Mouse (Mus musculus) stomach, embryonic 16.5 days (tissue): ENCODE measurements around the gene Cfl1. TPM values are rescaled to one million over a fixed set of nuclear protein-coding genes. Genes with fewer than 3 reads are reported as not detected.
"Not testable (repeated sequence)": the region's sequence is repeated elsewhere in the genome, so short reads cannot be mapped to it uniquely, and the experiment has no call there.

ENCODE experiments used
- ATAC-seq: fragments of 200-750 bp; cut with Nextera tagmentation; 2 replicates; pipeline ENCODE4 v1.8.0; 2017; ENCODE audit warnings: moderate number of reproducible peaks, moderate TSS enrichment; ENCODE audit not compliant: insufficient read depth, low FRiP score
- H3K27ac ChIP-seq: fragments of 300-500 bp; sonication (generic); 2 replicates; pipeline ENCODE4 v1.5.1; 2014; ENCODE audit warnings: low read length
- H3K27me3 ChIP-seq: fragments of 300-500 bp; sonication (generic); 2 replicates; pipeline ENCODE4 v1.6.1; 2014; ENCODE audit warnings: low read length, control low read depth, mixed read lengths; ENCODE audit not compliant: control insufficient read depth, insufficient read depth
- H3K36me3 ChIP-seq: fragments of 300-500 bp; sonication (generic); 2 replicates; pipeline ENCODE4 v1.6.1; 2014; ENCODE audit warnings: low read length; ENCODE audit not compliant: control insufficient read depth, insufficient read depth
- H3K4me1 ChIP-seq: fragments of 300-500 bp; sonication (generic); 2 replicates; pipeline ENCODE4 v1.6.1; 2014; ENCODE audit warnings: low read length, control low read depth, mixed read lengths; ENCODE audit not compliant: control insufficient read depth, insufficient read depth
- H3K4me2 ChIP-seq: fragments of 300-500 bp; sonication (generic); 2 replicates; pipeline ENCODE4 v1.6.1; 2014; ENCODE audit warnings: low read depth, low read length, mixed read lengths
- H3K4me3 ChIP-seq: fragments of 300-500 bp; sonication (generic); replicated peaks from 2 replicates; pipeline ENCODE4 v1.5.1; 2014; ENCODE audit warnings: mild to moderate bottlenecking, low read length
- H3K9ac ChIP-seq: fragments of 300-500 bp; sonication (generic); 2 replicates; pipeline ENCODE4 v1.6.1; 2014; ENCODE audit warnings: low read length
- H3K9me3 ChIP-seq: fragments of 300-500 bp; sonication (generic); replicated peaks from 2 replicates; pipeline ENCODE4 v1.6.1; 2016; ENCODE audit warnings: low read length, control low read depth; ENCODE audit not compliant: control insufficient read depth
- WGBS: fragments of 180-500 bp; shearing (Covaris S2); extraction: QIAGEN DNeasy Blood & Tissue Kit; methylation state at CpG from one replicate; pipeline ENCODE4 v1.1.7; 2014; 5-methylcytosine and 5-hydroxymethylcytosine counted together
- polyA plus RNA-seq: library from polyadenylated mRNA; unstranded; fragments of >200 nt; fragmentation: Nextera tagmentation; extraction: Ambion mirVana; gene quantifications from 2 replicates; pipeline ENCODE4 v1.2.1, GENCODE M21; 2015

The Cfl1 gene
- polyA plus RNA-seq, 1 experiment from 2014 or later: 2,288 TPM

DNA sequence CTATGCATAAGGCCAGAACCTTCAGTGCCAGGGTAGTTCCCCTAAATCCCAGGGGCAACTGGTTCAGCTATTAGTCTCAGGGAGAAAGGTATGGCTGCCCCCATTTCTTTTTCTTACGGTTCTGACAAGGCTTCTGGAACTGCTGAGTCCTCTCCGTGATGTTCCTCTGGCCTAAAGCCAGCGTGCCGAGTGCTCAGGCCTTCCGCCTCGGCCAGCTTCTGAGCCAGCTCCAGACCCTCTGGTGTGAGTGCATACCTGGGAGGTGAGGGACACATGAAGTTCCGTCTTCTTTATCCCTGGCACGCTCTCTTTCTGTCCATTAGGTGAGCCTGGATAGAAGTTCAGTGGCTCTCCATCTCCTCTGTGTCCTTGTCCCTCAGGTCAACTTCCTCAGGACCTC, 4.9 kb upstream of the Cfl1 start:
- peaks cover 18% of the 10 kb centered on the region for H3K4me1 ChIP-seq

GRCm38 (mm10) chr19:5485821-5486220, 4.4 kb upstream of the Cfl1 start:
- WGBS: 90% methylated on average over 7 of the region's 7 CpGs
- Histone ChIP-seq H3K9me3 (no peaks in the 10 kb centered on the region), H3K27ac (no peak overlapping the region), H3K9ac (no peak overlapping the region), H3K4me3 (no peak overlapping the region), H3K27me3 (no peaks in the 10 kb centered on the region), H3K4me1 (peaks cover 18% of the 10 kb centered on the region), H3K4me2 (no peak overlapping the region), H3K36me3 (0 out of 2 replicates have a peak, but pooled peaks cover 15% of the 10 kb centered on the region)
- ATAC-seq: no peak

More for the DNA sequence above, 4.9 kb upstream of the Cfl1 start:
- no peak overlapping the region for H3K4me2 ChIP-seq
- H3K4me3 ChIP-seq: no peak overlapping the region
- H3K9me3 ChIP-seq: no peaks in the 10 kb centered on the region
- H3K27me3 ChIP-seq: no peaks in the 10 kb centered on the region
- H3K27ac ChIP-seq: no peak overlapping the region
- no peak for ATAC-seq
- 0 out of 2 replicates have a peak, but pooled peaks cover 15% of the 10 kb centered on the region for H3K36me3 ChIP-seq
- WGBS: 89% methylated on average over 8 of the region's 8 CpGs
- H3K9ac ChIP-seq: no peak overlapping the region

DNA sequence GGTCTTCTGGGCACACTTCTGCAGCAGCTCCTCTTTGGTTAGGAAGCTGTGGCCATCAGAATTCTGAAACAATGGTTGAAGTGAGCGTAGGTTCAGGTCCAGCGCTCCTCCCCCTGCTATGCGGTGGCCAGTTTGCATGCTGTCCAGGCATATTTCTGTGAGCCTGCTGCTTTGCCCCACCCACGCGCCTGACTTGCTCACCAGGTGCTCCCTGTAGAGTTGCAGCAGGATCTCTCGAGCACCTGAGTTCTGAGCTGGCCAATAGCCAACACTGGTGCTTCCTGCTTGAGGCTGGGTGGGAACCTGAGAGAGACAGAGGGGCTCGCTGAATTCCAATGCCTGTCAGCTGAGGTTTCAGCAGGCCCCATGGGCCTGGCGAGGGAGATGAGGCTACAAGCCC, 4.0 kb upstream of the Cfl1 start:
- H3K4me1 ChIP-seq: peaks cover 18% of the 10 kb centered on the region
- H3K27ac ChIP-seq: no peak overlapping the region
- no peak for ATAC-seq
- H3K9ac ChIP-seq: no peak overlapping the region
- H3K27me3 ChIP-seq: no peaks in the 10 kb centered on the region
- no peak overlapping the region for H3K4me3 ChIP-seq
- WGBS: 68% methylated on average over 8 of the region's 8 CpGs
- no peak overlapping the region for H3K4me2 ChIP-seq
- 0 out of 2 replicates have a peak, but pooled peaks cover 15% of the 10 kb centered on the region for H3K36me3 ChIP-seq
- no peaks in the 10 kb centered on the region for H3K9me3 ChIP-seq

DNA sequence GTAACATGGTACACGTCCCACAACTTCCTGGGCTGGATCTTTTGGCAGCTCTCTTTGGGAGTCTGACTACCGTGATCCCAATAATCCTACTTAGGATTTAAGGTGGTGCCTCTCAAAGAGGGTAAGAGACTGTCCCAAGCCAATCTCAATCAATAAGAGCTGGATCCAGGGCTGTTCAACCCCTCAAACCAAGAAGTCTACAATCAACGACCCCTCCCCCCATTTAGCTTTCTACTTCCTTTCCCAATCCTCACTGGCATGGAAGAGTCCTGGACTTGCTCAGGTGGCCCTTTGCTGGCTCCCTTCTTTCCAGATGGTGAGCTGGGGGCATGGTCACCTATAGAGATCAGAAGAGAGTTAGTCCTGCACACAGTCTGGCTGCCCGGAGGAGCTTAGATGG, 3.5 kb upstream of the Cfl1 start:
- Histone ChIP-seq H3K9ac (no peak overlapping the region), H3K4me1 (peaks cover 19% of the 10 kb centered on the region), H3K36me3 (0 out of 2 replicates have a peak, but pooled peaks cover 15% of the 10 kb centered on the region), H3K27me3 (no peaks in the 10 kb centered on the region), H3K27ac (no peak overlapping the region), H3K4me3 (no peak overlapping the region), H3K9me3 (no peaks in the 10 kb centered on the region), H3K4me2 (0 out of 2 replicates have a peak overlapping the region, but pooled peaks have one; percentile 93)
- WGBS: 76% methylated on average over 4 of the region's 4 CpGs
- no peak for ATAC-seq

DNA sequence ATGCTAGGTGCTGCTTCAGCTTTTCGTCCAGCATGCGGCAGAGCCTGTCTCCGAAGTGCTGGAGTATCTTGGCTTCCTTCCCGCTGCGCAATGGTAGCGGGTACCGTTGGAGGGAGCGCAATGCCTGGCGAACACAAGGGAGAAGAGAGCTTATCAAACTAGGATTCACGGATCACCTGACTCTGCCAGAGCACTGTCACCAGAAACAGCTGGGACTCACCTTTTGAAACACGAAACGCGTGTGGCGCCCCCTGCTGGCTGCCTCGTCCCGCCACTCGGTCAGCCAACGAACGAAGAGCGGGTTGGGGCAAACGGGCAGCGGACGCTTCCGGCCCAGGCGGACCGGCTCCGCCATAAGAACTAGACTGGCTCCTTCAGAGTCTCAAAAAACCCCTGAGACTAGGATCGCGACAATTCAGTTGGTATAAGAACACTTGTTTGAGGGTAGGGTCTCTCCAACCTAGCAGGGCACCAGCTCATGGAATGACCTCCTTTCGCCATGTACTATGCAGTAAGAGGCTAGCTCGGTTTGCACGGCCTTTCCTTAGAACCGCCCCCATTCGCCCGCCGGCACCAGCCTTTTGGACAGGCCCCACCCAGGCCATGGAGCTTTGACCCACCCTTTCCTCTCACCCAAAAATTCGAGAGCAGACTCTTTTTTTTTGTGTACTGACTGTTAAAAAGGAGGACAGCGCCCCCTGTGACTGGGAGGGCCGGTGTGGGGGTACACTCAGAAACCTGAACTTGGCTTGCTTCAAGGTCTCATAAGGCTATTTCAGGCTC, 2.3 kb upstream of the Cfl1 start, which contains the start of gene Mus81:
TSS of gene Mus81 (minus strand) at position 635 of the 783 bp plus-strand sequence.
- H3K4me1 ChIP-seq: peaks cover 28% of the 10 kb centered on the region
- ATAC-seq: peak; percentile 77
- no peaks in the 10 kb centered on the region for H3K27me3 ChIP-seq
- peak within 1 kb of the TSS; percentile 83 for H3K9ac ChIP-seq
- H3K4me3 ChIP-seq: peak within 1 kb of the TSS; percentile 63
- no peaks in the 10 kb centered on the region for H3K9me3 ChIP-seq
- under 1% methylated on average over 39 of the region's 39 CpGs for WGBS
- peak within 1 kb of the TSS; percentile 93 for H3K4me2 ChIP-seq
- peak within 1 kb of the TSS; percentile 100 for H3K27ac ChIP-seq
- H3K36me3 ChIP-seq: peaks cover 14% of the 10 kb centered on the region; the same call in 1 of the 2 replicates

- no peaks in the 10 kb centered on the region for H3K27me3 ChIP-seq
- peak overlapping the region; percentile 63 for H3K4me3 ChIP-seq
- H3K27ac ChIP-seq: peak overlapping the region; percentile 100
- peak; percentile 84 for ATAC-seq
- H3K36me3 ChIP-seq: peaks cover 15% of the 10 kb centered on the region; the same call in 1 of the 2 replicates
- no peaks in the 10 kb centered on the region for H3K9me3 ChIP-seq
- H3K4me1 ChIP-seq: peaks cover 28% of the 10 kb centered on the region
- H3K9ac ChIP-seq: peak overlapping the region; percentile 75
- H3K4me2 ChIP-seq: peak overlapping the region; percentile 93
- WGBS: under 1% methylated on average over 26 of the region's 26 CpGs
These were observed 1.2 kb upstream of the Cfl1 start for GRCm38 (mm10) chr19:5488878-5489571.

DNA sequence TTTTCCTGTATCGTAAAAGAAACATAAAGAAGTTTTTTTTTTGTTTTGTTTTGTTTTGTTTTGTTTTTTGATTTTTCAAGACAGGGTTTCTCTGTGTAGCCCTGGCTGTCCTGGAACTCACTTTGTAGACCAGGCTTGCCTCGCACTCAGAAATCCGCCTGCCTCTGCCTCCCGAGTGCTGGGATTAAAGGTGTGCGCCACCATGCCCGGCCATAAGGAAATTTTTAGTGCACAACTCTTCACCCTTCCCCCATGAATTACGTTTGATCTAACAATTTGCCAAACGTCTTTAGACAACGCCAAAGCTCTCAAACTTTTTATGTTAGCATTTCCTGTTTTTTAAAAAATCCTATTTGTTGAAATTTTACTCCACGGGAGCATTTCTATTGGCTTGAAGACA, 534 bp upstream of the Cfl1 start:
- not testable (repeated sequence) for H3K27me3 ChIP-seq, ATAC-seq, H3K9ac ChIP-seq, H3K36me3 ChIP-seq, H3K9me3 ChIP-seq
- Histone ChIP-seq H3K4me3 (peak overlapping the region; percentile 96; the same call in 1 of the 2 replicates), H3K4me1 (peaks cover 28% of the 10 kb centered on the region), H3K4me2 (peak overlapping the region; percentile 93), H3K27ac (peak overlapping the region; percentile 100)
- WGBS: 43% methylated on average over 10 of the region's 10 CpGs

DNA sequence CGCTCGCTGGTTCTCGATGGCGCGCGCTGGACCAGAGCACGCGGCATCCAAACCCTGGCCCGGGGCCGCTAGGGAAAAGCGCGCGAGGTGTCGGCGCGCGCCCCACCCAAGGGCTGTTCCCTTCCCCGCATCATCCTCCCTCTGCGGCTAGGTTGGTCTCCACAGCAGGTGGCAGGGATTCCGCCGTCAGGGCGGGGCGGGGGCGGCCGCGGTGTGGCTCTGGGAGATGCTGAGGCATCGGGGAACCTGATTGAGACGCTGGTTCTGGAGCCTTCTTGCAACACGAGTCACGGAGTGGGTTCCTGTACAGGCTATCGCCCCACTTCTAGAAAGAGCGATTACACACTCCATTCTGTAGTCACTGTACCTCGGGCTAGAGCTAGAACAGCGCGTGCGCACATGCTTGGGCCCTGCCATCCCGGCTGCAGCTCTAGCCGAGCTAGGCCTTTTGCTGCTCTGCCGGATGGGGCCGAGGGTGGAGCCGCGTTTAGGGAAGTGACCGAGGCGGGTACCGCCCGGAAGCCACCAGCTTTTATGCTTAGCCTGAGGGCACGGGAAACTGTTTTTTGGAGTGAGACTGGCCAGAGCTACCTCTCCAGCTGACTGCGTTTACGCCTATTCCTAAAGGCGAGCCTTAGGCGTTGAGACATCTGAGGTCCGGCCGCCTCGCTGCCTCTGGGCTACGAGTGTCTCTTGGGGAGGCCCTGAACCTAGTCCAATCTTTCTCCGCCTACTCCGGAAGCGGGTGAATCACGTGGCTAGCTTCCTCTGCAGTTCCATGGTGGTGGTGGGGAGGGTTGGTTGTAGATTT, 848 bp downstream of the Cfl1 start:
- peak overlapping the region; percentile 96 for H3K4me3 ChIP-seq
- WGBS: under 1% methylated on average over 59 of the region's 59 CpGs
- H3K4me1 ChIP-seq: peaks cover 28% of the 10 kb centered on the region
- H3K9ac ChIP-seq: peak overlapping the region; percentile 97
- H3K27ac ChIP-seq: peak overlapping the region; percentile 100
- H3K9me3 ChIP-seq: no peaks in the 10 kb centered on the region
- ATAC-seq: peak; percentile 4; the same call in 1 of the 2 replicates
- peak overlapping the region; percentile 86 for H3K4me2 ChIP-seq
- no peaks in the 10 kb centered on the region for H3K27me3 ChIP-seq
- H3K36me3 ChIP-seq: peaks cover 6% of the 10 kb centered on the region; the same call in 1 of the 2 replicates
